Mouse (Mus musculus) left cerebral cortex, postnatal 36 days (tissue): ENCODE data around the gene Brca1. TPM values are rescaled to one million over a fixed set of nuclear protein-coding genes. Genes with fewer than 3 reads are reported as not detected.

Experiments
- DNase-seq, 2 experiments: peaks; one replicate each; pipeline ENCODE4 v3.0.0; 2021 to 2022; ENCODE audit warnings: low spot score in 2 of 2, mixed read lengths in 1 of 2
- intact Hi-C: fragments of 180-260 bp; cut with DNase I; formaldehyde crosslinking; loops from one replicate; pipeline ENCODE4 v1.15.1; 2025
- total RNA-seq, 2 experiments: library from RNA; stranded (reverse); gene quantifications; 2 replicates each; pipeline ENCODE4 v1.2.3; 2021

Brca1 gene
- total RNA-seq, 2 experiments from 2014 or later = 0.96 to 1.0 TPM

- no peak for DNase-seq
- intact Hi-C loops = no loop called here
These were observed 3.2 kb downstream of the Brca1 start for GRCm38 (mm10) chr11:101548526-101548925.

GRCm38 (mm10) chr11:101544132-101544531 lies 7.6 kb downstream of the Brca1 start:
- intact Hi-C loops = no loop called here
- DNase-seq = no peak

- intact Hi-C loops = no loop called here
- no peak for DNase-seq
These were observed 8.2 kb downstream of the Brca1 start for GRCm38 (mm10) chr11:101543533-101543932.

- intact Hi-C loops = no loop called here
- no peak for DNase-seq
These were observed 25.1 kb downstream of the Brca1 start for GRCm38 (mm10) chr11:101526686-101527085.

GRCm38 (mm10) chr11:101525936-101526595 lies 25.7 kb downstream of the Brca1 start:
- peak in 1 of 2 experiments; percentile 15 for DNase-seq
- intact Hi-C loops = no loop called here

- intact Hi-C loops = no loop called here
- DNase-seq = no peak
These were observed 26.7 kb downstream of the Brca1 start for GRCm38 (mm10) chr11:101525056-101525455.

- DNase-seq = no peak
- intact Hi-C loops = no loop called here
These were observed 27.3 kb downstream of the Brca1 start for GRCm38 (mm10) chr11:101524446-101524845.

- intact Hi-C loops = loop anchor here (2.0 kb wide), 1 partner anchor 51 kb away; no protein-coding TSS in a partner anchor
These were observed 32.4 kb downstream of the Brca1 start for GRCm38 (mm10) chr11:101519364-101519763.

GRCm38 (mm10) chr11:101518937-101519336 lies 32.8 kb downstream of the Brca1 start:
- intact Hi-C loops = loop anchor here (2.0 kb wide), 1 partner anchor 50 kb away; no protein-coding TSS in a partner anchor
- no peak for DNase-seq

More at GRCm38 (mm10) chr11:101519364-101519763, 32.4 kb downstream of the Brca1 start:
- no peak for DNase-seq

- intact Hi-C loops = no loop called here
- no peak for DNase-seq
These were observed 44.7 kb downstream of the Brca1 start for GRCm38 (mm10) chr11:101507090-101507489.

GRCm38 (mm10) chr11:101506269-101506780 lies 45.4 kb downstream of the Brca1 start:
- no peak for DNase-seq
- intact Hi-C loops = no loop called here

- intact Hi-C loops = no loop called here
- no peak for DNase-seq
These were observed 65.6 kb downstream of the Brca1 start for GRCm38 (mm10) chr11:101486126-101486525.

- intact Hi-C loops = no loop called here
- no peak for DNase-seq
These were observed 66.2 kb downstream of the Brca1 start for GRCm38 (mm10) chr11:101485509-101486028.

GRCm38 (mm10) chr11:101484814-101485213 lies 66.9 kb downstream of the Brca1 start:
- intact Hi-C loops = no loop called here

GRCm38 (mm10) chr11:101484245-101484644 lies 67.5 kb downstream of the Brca1 start:
- DNase-seq = no peak
- intact Hi-C loops = no loop called here

More at GRCm38 (mm10) chr11:101484814-101485213, 66.9 kb downstream of the Brca1 start:
- no peak for DNase-seq

GRCm38 (mm10) chr11:101483804-101484203 lies 68.0 kb downstream of the Brca1 start:
- intact Hi-C loops = no loop called here
- DNase-seq = no peak

- intact Hi-C loops = no loop called here
These were observed 70.8 kb downstream of the Brca1 start for GRCm38 (mm10) chr11:101480912-101481311.

GRCm38 (mm10) chr11:101479171-101479635 lies 72.6 kb downstream of the Brca1 start:
- DNase-seq = no peak
- intact Hi-C loops = no loop called here

More at GRCm38 (mm10) chr11:101480912-101481311, 70.8 kb downstream of the Brca1 start:
- DNase-seq = no peak

- intact Hi-C loops = no loop called here
- no peak for DNase-seq
These were observed 74.1 kb downstream of the Brca1 start for GRCm38 (mm10) chr11:101477552-101478211.

GRCm38 (mm10) chr11:101477194-101477551 lies 74.6 kb downstream of the Brca1 start:
- intact Hi-C loops = no loop called here
- DNase-seq = no peak
